In the genomic region with DNA sequence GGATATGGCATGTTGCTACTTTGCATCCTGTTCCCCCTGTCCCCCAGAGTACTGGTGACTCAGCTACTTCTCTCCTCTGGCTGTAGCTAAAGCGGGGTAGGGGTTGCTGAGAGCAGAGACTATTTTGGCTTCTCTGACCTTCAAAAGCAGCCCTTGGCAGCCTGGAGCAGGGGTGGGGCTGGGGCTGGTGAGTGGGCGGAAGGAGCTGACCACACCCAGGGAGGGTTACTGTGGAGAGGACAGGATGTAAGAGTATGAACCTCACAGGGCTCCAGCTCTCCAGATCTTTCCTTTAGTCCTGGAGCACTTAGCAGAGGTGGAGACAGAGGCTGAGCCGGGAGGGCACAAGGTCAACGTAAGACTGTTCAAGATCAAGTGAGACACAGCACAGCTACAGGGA, we compare ENCODE assay signal across 8 mouse cellular contexts. TPM values are rescaled to one million over a fixed set of nuclear protein-coding genes. Genes with fewer than 3 reads are reported as not detected.
A peak's percentile ranks its signal among the peaks of the same experiment; 100 is the strongest.
DNase-seq lines count a peak whose midpoint lies in the region; ATAC-seq lines count a peak whose summit lies in the region.

No protein-coding gene starts in this region.

- peak overlapping the region; percentile 54 for H3K4me3 ChIP-seq in midbrain, embryonic 15.5 days

- H3K4me2 ChIP-seq in midbrain, embryonic 15.5 days: peak overlapping the region; percentile 93

- peaks cover 1% of the 10 kb centered on the region; the same call in 1 of the 2 replicates for H3K36me3 ChIP-seq in midbrain, embryonic 15.5 days (replicated peaks)

- WGBS in midbrain, embryonic 15.5 days: 36% methylated on average over 4 of the region's 4 CpGs

- H3K27ac ChIP-seq in midbrain, embryonic 15.5 days: peak overlapping the region; percentile 83

- no peak for ATAC-seq in midbrain, embryonic 15.5 days (replicated peaks)

- peak overlapping the region; percentile 56; the same call in 1 of the 2 replicates for H3K9ac ChIP-seq in midbrain, embryonic 15.5 days

- H3K27me3 ChIP-seq in midbrain, embryonic 15.5 days (replicated peaks): no peaks in the 10 kb centered on the region

- DNase-seq in retina, embryonic 14.5 days (ENCODE audit: low spot score): peak; percentile 21
- no peak for DNase-seq in retina, postnatal 1 day
- DNase-seq in cerebellum, postnatal 14 days: peak; percentile 63
- peak; percentile 76 to 78 for DNase-seq in heart, adult 9 months (ENCODE audit: low spot score in 2 of 2)
- peak; percentile 39 for DNase-seq in kidney, postnatal 14 days
- no peak for DNase-seq in spleen, adult 18-20 months
- no peak for DNase-seq in layer of hippocampus, adult 11-12 months (ENCODE audit: low spot score)

- peaks cover 64% of the 10 kb centered on the region for H3K4me1 ChIP-seq in midbrain, embryonic 15.5 days

- H3K9me3 ChIP-seq in midbrain, embryonic 15.5 days: no peaks in the 10 kb centered on the region

RNA-seq across cellular contexts. Expression of a gene that starts 4.8 kb away (rescaled TPM):
- polyA plus RNA-seq in midbrain, embryonic 15.5 days (2015; fragmentation: Nextera tagmentation; extraction: Ambion mirVana): 22.5 and 27.1 TPM in 2 replicates

RNA-seq across cellular contexts. Expression of a gene that starts 23.0 kb away (rescaled TPM):
- polyA plus RNA-seq in midbrain, embryonic 15.5 days (2015; fragmentation: Nextera tagmentation; extraction: Ambion mirVana): 186 and 214 TPM in 2 replicates

Comparison
In these comparisons a context has a peak if more than half of its experiments do, and no peak if none do; other contexts are left out.
1. DNase-seq: peak in retina, embryonic 14.5 days (single experiment), cerebellum, postnatal 14 days (2 of 2), heart, adult 9 months (2 of 2) and kidney, postnatal 14 days (single experiment); none in retina, postnatal 1 day (single experiment), spleen, adult 18-20 months (0 of 2) and layer of hippocampus, adult 11-12 months (single experiment).